Mouse (Mus musculus): Measurements from ENCODE around the gene Heph. TPM values are rescaled to one million over a fixed set of nuclear protein-coding genes. Genes with fewer than 3 reads are reported as not detected.
"Not testable (repeated sequence)": the region's sequence is repeated elsewhere in the genome, so short reads cannot be mapped to it uniquely, and the experiment has no call there.

Gene Heph
- polyA plus RNA-seq (2014; fragmentation: Nextera tagmentation; extraction: Ambion mirVana) = 13.0 and 15.0 TPM in 2 replicates

DNA sequence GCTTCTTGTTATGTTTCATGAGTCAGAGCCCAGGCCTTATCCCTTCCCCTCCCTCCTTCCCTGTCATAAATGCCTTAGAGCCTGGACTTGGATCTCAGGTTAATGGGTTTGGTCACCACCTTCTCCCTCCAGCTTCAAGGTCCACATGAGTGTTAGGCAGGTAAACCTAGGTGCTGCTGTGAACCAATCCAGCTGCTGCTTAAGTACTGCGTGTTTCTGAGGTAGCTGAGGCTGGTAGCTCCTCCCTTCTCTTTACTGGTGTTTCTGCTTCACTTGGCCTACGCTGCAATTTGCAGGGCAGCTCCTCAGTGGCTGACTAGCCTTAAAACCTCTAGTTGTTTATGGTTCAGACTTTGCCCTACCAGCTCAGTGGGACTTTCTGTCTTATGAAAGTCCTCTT is at the start of gene Heph:
TSS of gene Heph (plus strand) at position 211 of the 400 bp plus-strand sequence.
- ATAC-seq (ENCODE audit: insufficient number of reproducible peaks, insufficient read depth, low FRiP score, low read depth) = no peak
- peak within 1 kb of the TSS; percentile 27; the same call in 1 of the 2 replicates for H3K4me2 ChIP-seq (replicated peaks; ENCODE audit: low read depth, low read length)
- no peaks in the 10 kb centered on the region for H3K4me1 ChIP-seq (ENCODE audit: control insufficient read depth, insufficient read depth, low read length)
- H3K9me3 ChIP-seq (ENCODE audit: control insufficient read depth, low read depth, low read length) = no peaks in the 10 kb centered on the region
- 57% methylated on average over 2 of the region's 2 CpGs for WGBS
- no peak within 1 kb of the TSS for H3K27ac ChIP-seq (ENCODE audit: low read length)
- no peaks in the 10 kb centered on the region for H3K27me3 ChIP-seq (ENCODE audit: control insufficient read depth, insufficient read depth, low read length)
- peak within 1 kb of the TSS; percentile 26 for H3K4me3 ChIP-seq (ENCODE audit: low read depth, low read length)
- no peaks in the 10 kb centered on the region for H3K36me3 ChIP-seq (ENCODE audit: control insufficient read depth, insufficient read depth, low read length)
- H3K9ac ChIP-seq (replicated peaks; ENCODE audit: low read depth, low read length) = no peak within 1 kb of the TSS; the same call in 1 of the 2 replicates

DNA sequence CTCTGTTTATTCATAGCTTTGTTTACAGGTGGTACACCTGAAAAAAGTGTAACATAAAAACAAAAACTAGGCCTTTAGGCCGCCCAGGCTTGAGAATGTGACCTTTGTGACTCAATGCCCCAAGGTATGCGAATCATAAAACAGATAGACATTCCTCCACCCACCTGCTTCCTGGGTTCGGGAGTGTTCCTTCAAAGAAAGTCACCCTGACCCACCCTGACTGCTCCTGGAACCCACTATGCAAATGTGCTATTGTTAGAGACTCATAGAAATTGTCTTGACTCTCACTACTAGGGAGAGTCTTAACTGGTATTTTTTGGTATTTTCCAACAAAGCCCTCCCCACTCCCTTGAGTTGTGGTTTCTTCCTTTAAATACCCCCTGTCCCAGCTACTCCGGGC is 39.8 kb upstream of the Heph start:
- H3K4me1 ChIP-seq (ENCODE audit: control insufficient read depth, insufficient read depth, low read length); H3K27ac ChIP-seq (ENCODE audit: low read length); H3K4me3 ChIP-seq (ENCODE audit: low read depth, low read length); H3K9me3 ChIP-seq (ENCODE audit: control insufficient read depth, low read depth, low read length); H3K9ac ChIP-seq (replicated peaks; ENCODE audit: low read depth, low read length); ATAC-seq (ENCODE audit: insufficient number of reproducible peaks, insufficient read depth, low FRiP score, low read depth); H3K36me3 ChIP-seq (ENCODE audit: control insufficient read depth, insufficient read depth, low read length); H3K27me3 ChIP-seq (ENCODE audit: control insufficient read depth, insufficient read depth, low read length); H3K4me2 ChIP-seq (replicated peaks; ENCODE audit: low read depth, low read length): not testable (repeated sequence)
- 59% methylated on average over 4 of the region's 4 CpGs for WGBS

GRCm38 (mm10) chrX:96416970-96417369 is 38.2 kb upstream of the Heph start:
- Histone ChIP-seq H3K27me3 (ENCODE audit: control insufficient read depth, insufficient read depth, low read length) (no peaks in the 10 kb centered on the region), H3K4me1 (ENCODE audit: control insufficient read depth, insufficient read depth, low read length) (no peaks in the 10 kb centered on the region), H3K4me3 (ENCODE audit: low read depth, low read length) (no peak overlapping the region), H3K27ac (ENCODE audit: low read length) (no peak overlapping the region), H3K9me3 (ENCODE audit: control insufficient read depth, low read depth, low read length) (no peaks in the 10 kb centered on the region), H3K36me3 (ENCODE audit: control insufficient read depth, insufficient read depth, low read length) (no peaks in the 10 kb centered on the region), H3K9ac (replicated peaks; ENCODE audit: low read depth, low read length) (no peak overlapping the region), H3K4me2 (replicated peaks; ENCODE audit: low read depth, low read length) (no peak overlapping the region)
- 87% methylated on average over 1 of the region's 1 CpGs for WGBS
- ATAC-seq (ENCODE audit: insufficient number of reproducible peaks, insufficient read depth, low FRiP score, low read depth) = no peak

DNA sequence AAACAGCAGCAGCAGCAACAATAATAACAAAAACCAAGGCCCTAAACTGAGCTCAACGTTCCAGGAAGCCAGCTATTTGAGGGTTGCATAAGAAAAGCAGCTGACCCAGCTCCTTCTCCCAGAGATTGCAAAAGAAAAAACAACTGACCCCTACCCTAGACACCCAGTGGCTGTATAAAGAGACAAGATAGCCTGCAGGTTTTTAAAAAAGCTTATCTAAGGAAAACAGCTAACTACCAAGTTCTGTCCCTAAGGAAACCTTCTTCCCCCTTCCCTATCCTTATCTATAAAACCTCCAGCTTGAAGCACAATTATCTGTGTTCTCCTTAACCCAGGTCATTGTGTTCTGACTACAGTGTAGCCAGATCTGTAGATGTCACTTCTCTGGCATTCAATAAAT is 37.4 kb upstream of the Heph start:
- Histone ChIP-seq H3K9me3 (ENCODE audit: control insufficient read depth, low read depth, low read length) (no peaks in the 10 kb centered on the region), H3K27me3 (ENCODE audit: control insufficient read depth, insufficient read depth, low read length) (no peaks in the 10 kb centered on the region), H3K36me3 (ENCODE audit: control insufficient read depth, insufficient read depth, low read length) (no peaks in the 10 kb centered on the region), H3K4me3 (ENCODE audit: low read depth, low read length) (no peak overlapping the region), H3K27ac (ENCODE audit: low read length) (no peak overlapping the region), H3K4me1 (ENCODE audit: control insufficient read depth, insufficient read depth, low read length) (no peaks in the 10 kb centered on the region), H3K4me2 (replicated peaks; ENCODE audit: low read depth, low read length) (no peak overlapping the region), H3K9ac (replicated peaks; ENCODE audit: low read depth, low read length) (no peak overlapping the region)
- 55% methylated on average over 1 of the region's 1 CpGs for WGBS
- no peak for ATAC-seq (ENCODE audit: insufficient number of reproducible peaks, insufficient read depth, low FRiP score, low read depth)

GRCm38 (mm10) chrX:96419383-96419782 is 35.8 kb upstream of the Heph start:
- Histone ChIP-seq H3K4me1 (ENCODE audit: control insufficient read depth, insufficient read depth, low read length) (no peaks in the 10 kb centered on the region), H3K27ac (ENCODE audit: low read length) (no peak overlapping the region), H3K4me3 (ENCODE audit: low read depth, low read length) (no peak overlapping the region), H3K9ac (replicated peaks; ENCODE audit: low read depth, low read length) (no peak overlapping the region), H3K9me3 (ENCODE audit: control insufficient read depth, low read depth, low read length) (no peaks in the 10 kb centered on the region), H3K36me3 (ENCODE audit: control insufficient read depth, insufficient read depth, low read length) (no peaks in the 10 kb centered on the region), H3K27me3 (ENCODE audit: control insufficient read depth, insufficient read depth, low read length) (no peaks in the 10 kb centered on the region), H3K4me2 (replicated peaks; ENCODE audit: low read depth, low read length) (no peak overlapping the region)
- ATAC-seq (ENCODE audit: insufficient number of reproducible peaks, insufficient read depth, low FRiP score, low read depth) = no peak

GRCm38 (mm10) chrX:96456201-96456963 is 1.2 kb downstream of the Heph start, which contains the start of gene Hsf3:
Gene Hsf3, minus strand, starts transcription at chrX:96456294.
- H3K4me1 ChIP-seq (ENCODE audit: control insufficient read depth, insufficient read depth, low read length) = no peaks in the 10 kb centered on the region
- 17% methylated on average over 9 of the region's 9 CpGs for WGBS
- no peaks in the 10 kb centered on the region for H3K27me3 ChIP-seq (ENCODE audit: control insufficient read depth, insufficient read depth, low read length)
- ATAC-seq (ENCODE audit: insufficient number of reproducible peaks, insufficient read depth, low FRiP score, low read depth) = no peak
- no peak within 1 kb of the TSS; the same call in 1 of the 2 replicates for H3K9ac ChIP-seq (replicated peaks; ENCODE audit: low read depth, low read length)
- no peaks in the 10 kb centered on the region for H3K36me3 ChIP-seq (ENCODE audit: control insufficient read depth, insufficient read depth, low read length)
- no peak within 1 kb of the TSS for H3K27ac ChIP-seq (ENCODE audit: low read length)
- peak within 1 kb of the TSS; percentile 26 for H3K4me3 ChIP-seq (ENCODE audit: low read depth, low read length)
- H3K9me3 ChIP-seq (ENCODE audit: control insufficient read depth, low read depth, low read length) = no peaks in the 10 kb centered on the region
- H3K4me2 ChIP-seq (replicated peaks; ENCODE audit: low read depth, low read length) = peak within 1 kb of the TSS; percentile 27; the same call in 1 of the 2 replicates

DNA sequence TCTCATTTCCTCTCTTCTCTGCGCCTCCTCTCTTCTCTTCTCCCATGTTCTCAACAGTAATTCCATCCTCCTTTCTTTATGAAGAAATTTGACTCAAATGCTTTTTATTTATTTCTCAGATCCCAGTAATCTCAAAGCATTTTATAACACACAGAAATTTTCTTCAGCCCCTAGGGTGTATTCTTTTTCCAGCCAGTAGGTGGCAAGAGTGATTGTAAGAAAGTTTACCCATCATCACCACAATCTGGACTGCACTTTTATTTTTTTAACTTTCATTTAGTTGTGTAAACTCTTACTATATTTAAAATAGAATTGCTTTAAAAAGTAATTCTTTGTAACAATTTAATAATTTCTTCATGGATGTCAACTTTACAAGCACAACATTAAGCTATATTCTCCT is 46.4 kb downstream of the Heph start:
- H3K4me2 ChIP-seq (replicated peaks; ENCODE audit: low read depth, low read length) = no peak overlapping the region
- ATAC-seq (ENCODE audit: insufficient number of reproducible peaks, insufficient read depth, low FRiP score, low read depth) = no peak
- H3K36me3 ChIP-seq (ENCODE audit: control insufficient read depth, insufficient read depth, low read length) = no peaks in the 10 kb centered on the region
- H3K9ac ChIP-seq (replicated peaks; ENCODE audit: low read depth, low read length) = no peak overlapping the region
- H3K27me3 ChIP-seq (ENCODE audit: control insufficient read depth, insufficient read depth, low read length) = no peaks in the 10 kb centered on the region
- H3K9me3 ChIP-seq (ENCODE audit: control insufficient read depth, low read depth, low read length) = no peaks in the 10 kb centered on the region
- 56% methylated on average over 1 of the region's 1 CpGs for WGBS
- H3K4me1 ChIP-seq (ENCODE audit: control insufficient read depth, insufficient read depth, low read length) = no peaks in the 10 kb centered on the region
- H3K27ac ChIP-seq (ENCODE audit: low read length) = no peak overlapping the region
- no peak overlapping the region for H3K4me3 ChIP-seq (ENCODE audit: low read depth, low read length)

All from stomach, embryonic 14.5 days (tissue).